Comparison of ENCODE assay signal across 13 mouse cellular contexts in the genomic region with DNA sequence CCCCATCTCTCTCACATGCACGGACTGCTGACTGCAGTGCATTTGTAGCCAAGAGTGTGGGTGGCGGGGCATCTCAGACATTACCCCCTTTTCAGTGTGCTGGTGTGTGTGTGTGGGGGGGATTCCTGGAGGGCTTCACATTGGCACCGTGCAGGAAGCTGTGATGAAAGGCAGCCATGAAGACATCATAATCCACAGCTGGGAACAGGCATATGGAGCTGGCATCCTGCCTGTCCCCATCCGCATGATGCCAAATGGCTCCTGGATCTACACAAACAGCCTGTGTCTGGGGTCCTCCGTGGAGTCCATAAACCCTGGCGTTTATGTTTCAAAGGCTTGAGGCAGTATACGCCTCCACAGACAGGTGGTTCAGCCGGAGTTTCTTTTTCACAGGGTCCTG.
DNase-seq lines count a peak whose midpoint lies in the region; ATAC-seq and TF ChIP-seq lines count a peak whose summit lies in the region.
"Had no signal": no experiment of that assay in that cellular context is flagged by ENCODE, and none has a peak within 500 bp of the region (broad histone marks: within the 10 kb centered on the region; RNA-seq: fewer than 3 reads in every experiment).

No protein-coding gene starts in this region.

- 54% methylated on average over 8 of the region's 8 CpGs for WGBS in lung, embryonic 14.5 days
- WGBS in hindbrain, embryonic 16.5 days: 46% methylated on average over 8 of the region's 8 CpGs
- WGBS in midbrain, embryonic 13.5 days: 84% methylated on average over 8 of the region's 8 CpGs

- H3K9ac ChIP-seq in lung, embryonic 14.5 days: no peak overlapping the region
- no peak overlapping the region for H3K9ac ChIP-seq in hindbrain, embryonic 16.5 days (ENCODE audit: low read depth, low read length)
- no peak overlapping the region for H3K9ac ChIP-seq in midbrain, embryonic 13.5 days (replicated peaks)
- H3K9ac ChIP-seq: neural tube, embryonic 12.5 days had no signal

- no peaks in the 10 kb centered on the region for H3K36me3 ChIP-seq in lung, embryonic 14.5 days (ENCODE audit: insufficient read depth)
- no peaks in the 10 kb centered on the region for H3K36me3 ChIP-seq in hindbrain, embryonic 16.5 days (ENCODE audit: control insufficient read depth, insufficient read depth, low read length)
- H3K36me3 ChIP-seq in midbrain, embryonic 13.5 days: no peaks in the 10 kb centered on the region
- H3K36me3 ChIP-seq: G1E; neural tube, embryonic 12.5 days had no signal

- no peak overlapping the region for H3K4me2 ChIP-seq in lung, embryonic 14.5 days
- no peak overlapping the region for H3K4me2 ChIP-seq in hindbrain, embryonic 16.5 days (ENCODE audit: low read length)
- no peak overlapping the region for H3K4me2 ChIP-seq in midbrain, embryonic 13.5 days (replicated peaks)
- H3K4me2 ChIP-seq: heart, embryonic 11.5 days; neural tube, embryonic 12.5 days had no signal

- DNase-seq in cerebellum, postnatal 14 days: peak; percentile 58
- peak; percentile 73 for DNase-seq in lung, embryonic 14.5 days
- no peak for DNase-seq in lung, postnatal 25 days (ENCODE audit: low spot score)
- no peak for DNase-seq in c-Kit-positive CD71-positive TER-119-positive erythroid progenitor cells, embryonic 14.5 days (ENCODE audit: low spot score)
- DNase-seq: adrenal gland, adult 2 months; cerebellum, adult 2 months had no signal

- H3K4me3 ChIP-seq in lung, embryonic 14.5 days (ENCODE audit: low read depth, low read length): no peak overlapping the region
- H3K4me3 ChIP-seq in hindbrain, embryonic 16.5 days (ENCODE audit: low read length): no peak overlapping the region
- H3K4me3 ChIP-seq in midbrain, embryonic 13.5 days (replicated peaks): no peak overlapping the region
- H3K4me3 ChIP-seq: neural tube, embryonic 12.5 days had no signal

- peaks cover 26% of the 10 kb centered on the region; the same call in 1 of the 2 replicates for H3K4me1 ChIP-seq in lung, embryonic 14.5 days (ENCODE audit: insufficient read depth)
- peaks cover 17% of the 10 kb centered on the region for H3K4me1 ChIP-seq in hindbrain, embryonic 16.5 days (ENCODE audit: control insufficient read depth, insufficient read depth, low read depth, low read length)
- H3K4me1 ChIP-seq in midbrain, embryonic 13.5 days (replicated peaks): peaks cover 22% of the 10 kb centered on the region

- no peaks in the 10 kb centered on the region for H3K9me3 ChIP-seq in lung, embryonic 14.5 days (ENCODE audit: low read depth, low read length)
- no peaks in the 10 kb centered on the region for H3K9me3 ChIP-seq in hindbrain, embryonic 16.5 days (ENCODE audit: control insufficient read depth, low read length)
- H3K9me3 ChIP-seq in midbrain, embryonic 13.5 days: no peaks in the 10 kb centered on the region
- H3K9me3 ChIP-seq: neural tube, embryonic 12.5 days had no signal

- H3K27ac ChIP-seq in lung, embryonic 14.5 days (ENCODE audit: low read depth): peak overlapping the region; percentile 50; the same call in 1 of the 2 replicates
- no peak overlapping the region for H3K27ac ChIP-seq in hindbrain, embryonic 16.5 days (ENCODE audit: low read depth, low read length)
- no peak overlapping the region for H3K27ac ChIP-seq in midbrain, embryonic 13.5 days
- H3K27ac ChIP-seq: neural tube, embryonic 12.5 days had no signal

- no peak for TF ChIP-seq CTCF in lung, embryonic 14.5 days (IDR thresholded peaks at IDR 0.05; ENCODE audit: low read depth)

- no peaks in the 10 kb centered on the region for H3K27me3 ChIP-seq in lung, embryonic 14.5 days (ENCODE audit: insufficient read depth, low read length)
- H3K27me3 ChIP-seq in hindbrain, embryonic 16.5 days (replicated peaks; ENCODE audit: control insufficient read depth, insufficient read depth, low read length): no peaks in the 10 kb centered on the region
- H3K27me3 ChIP-seq in midbrain, embryonic 13.5 days: no peaks in the 10 kb centered on the region
- H3K27me3 ChIP-seq: neural tube, embryonic 12.5 days had no signal

- ATAC-seq in cerebellum, adult (ENCODE audit: insufficient number of reproducible peaks, low FRiP score, low TSS enrichment): no peak
- ATAC-seq in lung, embryonic 14.5 days (ENCODE audit: insufficient read depth): peak; percentile 55
- ATAC-seq in hindbrain, embryonic 16.5 days: peak; percentile 72
- ATAC-seq in midbrain, embryonic 13.5 days: peak; percentile 40
- ATAC-seq in activated CD4-positive, CD25-positive, alpha-beta regulatory T cell, adult 4 months: no peak

Comparison
In these comparisons a context has a peak if more than half of its experiments do, and no peak if none do; other contexts are left out.
1. DNase-seq: peak in cerebellum, postnatal 14 days (2 of 2) and lung, embryonic 14.5 days (single experiment); none in lung, postnatal 25 days (single experiment) and c-Kit-positive CD71-positive TER-119-positive erythroid progenitor cells, embryonic 14.5 days (single experiment).
2. ATAC-seq: peak in lung, embryonic 14.5 days (single experiment), hindbrain, embryonic 16.5 days (single experiment) and midbrain, embryonic 13.5 days (single experiment); none in cerebellum, adult (single experiment) and activated CD4-positive, CD25-positive, alpha-beta regulatory T cell, adult 4 months (single experiment).